Mouse (Mus musculus): ENCODE measurements around the gene Dennd5b. TPM values are rescaled to one million over a fixed set of nuclear protein-coding genes. Genes with fewer than 3 reads are reported as not detected.
"Not testable (repeated sequence)": the region's sequence is repeated elsewhere in the genome, so short reads cannot be mapped to it uniquely, and the experiment has no call there.

The Dennd5b gene
- total RNA-seq, 4 experiments from 2014 or later: 14.9 to 20.7 (median 17.2) TPM

DNA sequence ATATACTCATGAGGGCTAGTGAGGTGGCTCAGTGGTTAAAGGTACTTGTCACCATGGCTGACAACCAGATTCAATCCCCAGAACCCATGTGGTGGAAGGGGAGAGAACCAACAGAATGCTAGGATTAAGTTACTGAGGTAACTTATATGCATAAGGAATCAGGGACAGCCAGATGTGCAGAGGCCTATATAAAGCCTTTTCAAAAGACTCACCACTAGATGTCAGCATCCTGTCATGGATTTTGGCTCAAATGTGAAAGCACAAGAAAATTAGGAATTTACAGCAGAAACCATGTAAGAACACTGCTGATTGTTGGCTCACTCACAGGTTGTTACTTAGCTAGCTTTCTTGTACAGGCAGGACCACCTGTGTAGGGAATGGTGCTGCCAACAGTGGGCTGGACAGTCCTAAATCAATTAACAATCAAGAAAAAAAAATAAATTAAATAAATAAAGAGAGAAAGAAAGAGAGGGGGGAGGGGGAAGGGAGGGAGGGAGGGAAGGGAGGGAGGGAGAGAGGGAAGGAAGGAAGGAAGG lies 90.6 kb downstream of the Dennd5b start:
- DNase-seq (ENCODE audit: low spot score): peak; percentile 19

DNA sequence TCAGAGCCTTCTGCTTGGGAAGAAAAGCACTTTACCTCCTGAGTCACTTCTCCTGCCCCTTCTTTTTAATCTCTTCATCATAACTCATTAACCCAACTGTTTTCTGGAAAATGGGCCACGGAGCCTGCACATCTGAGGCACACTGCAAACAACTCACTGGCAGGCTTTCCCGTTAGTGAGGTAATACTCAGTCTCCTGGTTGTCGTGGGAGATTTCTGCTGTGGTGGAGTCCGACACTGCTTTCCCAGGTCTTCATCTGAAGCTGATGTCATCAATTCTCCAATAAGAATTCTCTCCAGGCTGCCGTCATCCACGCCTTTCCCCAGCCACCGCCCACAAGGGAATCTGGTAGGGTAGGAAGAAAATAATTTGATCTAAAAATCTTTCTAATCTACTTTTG lies 96.5 kb downstream of the Dennd5b start:
- DNase-seq (ENCODE audit: low spot score): no peak

DNA sequence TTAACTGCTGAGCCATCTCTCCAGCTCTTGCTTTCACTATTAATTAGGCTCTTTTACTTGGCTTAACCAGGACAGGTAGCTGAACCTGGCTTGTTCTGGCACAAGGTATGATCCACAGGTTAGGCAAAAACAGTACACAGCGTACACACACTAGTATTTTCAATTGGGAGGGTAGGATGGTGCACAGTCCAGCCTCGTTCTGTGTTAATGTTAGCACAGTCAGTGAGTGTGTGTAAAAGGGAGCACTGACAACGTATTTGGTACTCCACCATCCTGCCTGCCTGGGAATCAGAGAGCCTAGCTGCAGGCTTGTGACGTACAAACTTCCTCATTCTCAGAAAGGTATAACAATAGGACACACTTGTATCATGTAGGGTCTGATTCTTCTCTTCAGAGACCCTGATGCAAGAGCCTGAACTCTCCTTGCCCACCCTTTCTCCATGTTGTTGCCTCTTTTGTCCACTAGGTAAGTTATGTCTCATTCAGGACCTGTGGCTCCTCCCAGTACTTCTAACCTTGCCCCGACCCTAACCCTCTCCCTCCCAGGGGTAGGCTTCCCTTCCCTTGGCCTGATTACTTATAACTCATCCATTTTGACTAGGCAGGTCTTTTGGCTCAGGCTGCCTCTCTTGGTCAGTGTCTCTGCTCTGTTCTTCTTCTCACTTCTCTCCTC lies 107.0 kb downstream of the Dennd5b start:
- no peak for DNase-seq (ENCODE audit: low spot score)

DNA sequence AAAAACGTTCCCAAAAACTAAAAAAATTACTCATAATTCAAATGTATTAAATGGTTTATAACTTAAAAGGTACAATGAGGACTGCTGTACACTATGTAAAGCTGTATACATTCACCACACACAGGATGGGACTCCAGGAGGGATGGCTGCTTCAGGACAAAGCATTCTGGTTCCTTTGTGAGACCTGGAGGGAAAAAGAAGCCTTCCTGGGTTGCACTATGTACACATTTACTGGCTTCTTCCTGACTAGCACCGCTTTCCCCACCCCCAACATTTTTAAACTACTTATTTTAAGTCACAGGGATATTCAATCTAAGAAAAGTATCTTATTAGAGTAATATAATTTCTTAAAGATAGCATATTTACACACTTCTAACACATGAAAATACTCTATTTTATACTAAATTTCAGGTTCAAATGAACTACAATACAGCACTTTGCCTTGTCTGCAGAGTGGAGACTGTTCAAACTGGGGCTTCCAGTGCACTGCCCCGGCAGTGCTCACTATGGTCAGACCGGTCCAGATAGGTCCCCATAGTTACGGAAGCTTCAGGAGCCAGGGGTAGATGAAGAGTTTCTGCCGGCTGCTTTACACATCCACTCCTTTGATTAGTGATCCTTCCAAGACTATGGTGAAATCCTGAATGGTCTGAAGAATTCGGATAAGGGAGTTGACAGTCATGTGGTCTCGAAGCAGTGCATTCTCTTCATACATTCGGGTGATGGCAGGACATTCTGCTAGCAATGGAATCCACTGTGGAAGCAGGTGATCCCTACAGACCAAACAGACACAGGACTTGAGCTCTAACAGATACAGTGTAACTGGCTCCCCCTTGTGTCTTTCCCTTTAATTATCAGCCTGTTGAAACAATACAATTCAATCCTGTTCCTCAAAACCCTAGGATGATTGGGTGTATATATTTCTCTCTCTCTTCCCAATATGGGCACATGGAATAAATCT lies 108.1 kb downstream of the Dennd5b start:
- no peak for DNase-seq (ENCODE audit: low spot score)

DNA sequence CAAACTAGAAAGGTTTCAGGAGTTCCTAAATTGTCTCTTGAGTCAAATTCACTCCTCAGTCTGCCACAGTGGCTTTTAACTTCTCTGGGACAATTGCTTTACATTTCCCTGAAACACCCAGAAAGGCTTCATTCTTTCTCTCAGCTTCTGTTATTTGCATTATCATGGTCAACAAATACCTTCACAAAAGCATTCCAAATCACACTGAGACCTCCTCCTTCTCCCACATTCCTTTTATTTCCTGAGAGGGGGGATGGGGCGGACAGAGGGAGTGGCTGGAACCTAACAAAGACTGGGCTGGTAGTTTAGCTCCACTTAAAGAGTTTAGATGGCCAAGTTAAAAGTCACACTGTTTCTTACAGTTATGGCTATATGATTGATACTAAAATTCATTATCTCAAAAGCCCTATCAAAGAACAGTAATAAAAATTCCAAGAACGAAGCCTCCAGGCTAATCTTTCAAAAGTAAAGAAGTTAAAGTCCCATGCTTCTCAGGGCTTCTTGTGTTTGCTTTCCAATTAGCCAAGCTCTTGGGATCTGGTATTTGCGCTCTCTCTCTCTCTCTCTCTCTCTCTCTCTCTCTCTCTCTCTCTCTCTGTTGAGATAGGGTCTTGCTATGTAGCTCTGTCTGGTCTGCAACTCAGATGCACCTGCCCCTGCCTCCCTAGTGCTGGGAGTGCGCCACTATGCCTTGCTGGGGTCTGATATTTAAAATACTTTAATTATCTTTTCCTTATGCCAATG lies 108.9 kb downstream of the Dennd5b start:
- DNase-seq (ENCODE audit: low spot score): no peak

DNA sequence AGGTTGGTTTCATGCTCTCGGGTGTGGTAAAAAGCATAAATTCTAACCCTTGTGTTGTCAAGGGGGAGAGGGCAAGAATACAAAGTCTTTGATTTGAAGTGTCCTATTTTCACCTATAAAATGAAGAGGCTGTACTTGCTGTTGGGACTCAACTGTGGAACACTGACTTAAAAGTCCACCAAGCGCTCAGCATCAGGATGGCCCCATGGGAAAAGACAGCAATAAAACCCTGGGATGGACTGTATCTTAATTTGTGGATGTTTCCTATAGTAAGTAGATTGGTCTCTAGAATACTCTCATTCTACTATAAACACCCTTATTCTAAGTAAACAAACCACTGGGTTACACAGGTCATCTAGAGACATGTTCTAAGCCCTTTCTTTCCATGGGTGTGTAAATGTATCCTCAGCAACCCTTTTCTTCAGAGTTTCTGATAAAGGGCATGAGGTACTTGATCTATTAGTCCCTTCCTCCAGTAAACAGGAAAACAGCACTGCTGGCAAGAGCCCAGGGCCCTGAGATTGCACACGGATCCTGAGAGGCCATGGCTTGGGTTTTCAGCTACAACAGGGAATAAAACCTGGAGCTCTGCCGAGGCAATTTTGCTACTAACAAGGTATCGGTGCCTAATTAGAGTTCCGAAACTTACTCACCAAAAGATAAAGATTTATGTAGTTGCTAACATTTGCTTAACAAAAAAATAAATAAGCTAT lies 109.7 kb downstream of the Dennd5b start:
- no peak for DNase-seq (ENCODE audit: low spot score)

DNA sequence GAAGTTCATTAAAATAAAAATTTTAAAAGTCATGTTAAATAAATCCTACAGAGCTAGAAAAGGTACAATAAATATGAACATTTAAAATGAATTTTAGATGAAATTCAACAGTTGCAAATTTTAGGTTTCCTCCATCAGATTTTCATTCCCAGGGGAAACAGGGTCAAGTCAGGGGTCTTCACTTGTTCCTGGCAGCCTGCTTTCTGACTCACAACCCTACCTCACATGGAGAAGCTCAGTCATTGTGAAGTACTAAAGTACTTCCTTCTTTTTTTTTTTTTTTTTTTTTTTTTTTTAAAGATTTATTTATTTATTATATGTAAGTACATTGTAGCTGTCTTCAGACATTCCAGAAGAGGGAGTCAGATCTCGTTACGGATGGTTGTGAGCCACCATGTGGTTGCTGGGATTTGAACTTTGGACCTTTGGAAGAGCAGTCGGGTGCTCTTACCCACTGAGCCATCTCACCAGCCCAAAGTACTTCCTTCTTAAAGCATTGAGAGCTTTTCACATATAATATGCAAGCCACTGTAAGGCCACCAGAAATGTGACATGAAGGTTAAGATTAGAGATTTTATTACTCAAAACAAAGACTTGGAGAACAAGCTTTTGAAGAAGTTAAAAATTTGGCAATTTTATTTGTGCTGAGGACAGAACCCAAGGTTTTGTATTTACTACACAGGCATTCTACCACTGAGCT lies 111.5 kb downstream of the Dennd5b start:
- DNase-seq (ENCODE audit: low spot score): not testable (repeated sequence)

DNA sequence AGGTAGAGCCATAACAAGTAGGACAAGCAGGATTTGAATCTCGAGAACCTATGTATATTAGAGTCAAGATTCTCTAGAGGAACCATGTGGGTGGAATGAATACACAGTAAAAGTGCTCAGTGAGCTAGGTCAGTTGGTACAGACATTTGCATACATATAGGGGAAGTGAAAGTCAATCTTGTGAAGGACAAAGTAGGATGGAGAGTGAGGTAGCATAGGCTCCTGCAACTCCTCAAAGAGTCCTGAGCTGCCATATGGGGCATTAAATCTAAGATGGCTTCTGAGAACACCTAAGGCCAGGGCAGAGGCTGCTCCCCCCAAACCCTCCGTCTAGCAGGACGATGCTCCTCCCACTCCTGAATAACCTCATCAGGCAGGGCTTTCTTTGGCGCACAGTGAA lies 115.5 kb downstream of the Dennd5b start:
- no peak for DNase-seq (ENCODE audit: low spot score)

DNA sequence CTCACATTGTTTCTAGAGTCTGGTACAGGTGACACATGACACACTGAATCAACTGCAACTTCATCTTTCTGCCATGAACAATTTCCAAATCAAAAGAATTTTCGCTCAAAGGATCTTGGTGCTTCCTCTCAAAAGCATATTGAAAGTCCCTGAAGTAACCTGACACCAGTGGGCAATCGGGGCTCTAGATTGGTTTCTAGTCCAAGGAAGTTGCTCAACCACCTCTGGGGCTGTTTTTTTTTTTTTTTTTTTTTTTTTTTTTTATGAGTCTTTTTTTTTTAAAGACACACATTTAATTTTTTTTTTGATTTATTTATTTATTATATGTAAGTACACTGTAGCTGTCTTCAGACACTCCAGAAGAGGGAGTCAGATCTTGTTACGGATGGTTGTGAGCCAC lies 121.0 kb downstream of the Dennd5b start:
- no peak for DNase-seq (ENCODE audit: low spot score)

DNA sequence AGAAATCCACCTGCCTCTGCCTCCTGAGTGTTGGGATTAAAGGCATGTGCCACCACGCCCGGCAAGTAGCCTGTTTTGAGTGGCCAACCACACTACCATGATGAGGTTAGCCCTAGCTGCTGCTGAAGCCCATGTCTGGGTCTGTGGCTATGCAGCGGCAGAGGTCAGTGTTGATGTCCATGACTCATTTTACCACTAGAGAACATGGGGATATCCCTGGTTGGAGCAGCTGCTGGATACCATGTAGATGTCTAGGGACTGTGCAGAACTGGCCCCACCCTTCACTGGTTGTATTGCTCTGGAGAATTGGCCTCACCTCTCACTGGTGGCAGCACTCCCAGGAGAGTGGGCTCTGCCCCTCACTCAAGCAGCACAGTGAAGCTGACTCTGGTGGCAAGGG lies 126.4 kb downstream of the Dennd5b start:
- DNase-seq (ENCODE audit: low spot score): no peak

DNA sequence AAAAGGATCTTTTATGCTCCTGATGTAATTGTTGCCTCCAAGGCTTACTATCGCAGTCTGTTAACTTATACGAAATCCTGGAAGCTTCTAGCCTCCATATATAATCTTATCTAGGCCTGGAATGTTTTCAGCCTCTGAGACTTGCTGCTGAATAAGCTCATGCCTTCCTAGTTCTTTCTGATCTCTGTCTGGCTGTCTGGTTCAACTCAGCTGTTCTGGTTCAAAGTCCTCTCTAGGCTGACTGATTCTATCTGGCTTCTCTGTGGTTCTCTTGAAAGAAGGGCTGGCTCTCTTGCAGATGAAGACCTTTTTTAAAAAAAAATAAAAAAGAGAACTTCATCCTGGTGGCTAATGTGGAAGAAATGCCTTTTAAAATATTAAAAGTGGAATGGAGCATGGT lies 128.6 kb downstream of the Dennd5b start:
- no peak for DNase-seq (ENCODE audit: low spot score)

DNA sequence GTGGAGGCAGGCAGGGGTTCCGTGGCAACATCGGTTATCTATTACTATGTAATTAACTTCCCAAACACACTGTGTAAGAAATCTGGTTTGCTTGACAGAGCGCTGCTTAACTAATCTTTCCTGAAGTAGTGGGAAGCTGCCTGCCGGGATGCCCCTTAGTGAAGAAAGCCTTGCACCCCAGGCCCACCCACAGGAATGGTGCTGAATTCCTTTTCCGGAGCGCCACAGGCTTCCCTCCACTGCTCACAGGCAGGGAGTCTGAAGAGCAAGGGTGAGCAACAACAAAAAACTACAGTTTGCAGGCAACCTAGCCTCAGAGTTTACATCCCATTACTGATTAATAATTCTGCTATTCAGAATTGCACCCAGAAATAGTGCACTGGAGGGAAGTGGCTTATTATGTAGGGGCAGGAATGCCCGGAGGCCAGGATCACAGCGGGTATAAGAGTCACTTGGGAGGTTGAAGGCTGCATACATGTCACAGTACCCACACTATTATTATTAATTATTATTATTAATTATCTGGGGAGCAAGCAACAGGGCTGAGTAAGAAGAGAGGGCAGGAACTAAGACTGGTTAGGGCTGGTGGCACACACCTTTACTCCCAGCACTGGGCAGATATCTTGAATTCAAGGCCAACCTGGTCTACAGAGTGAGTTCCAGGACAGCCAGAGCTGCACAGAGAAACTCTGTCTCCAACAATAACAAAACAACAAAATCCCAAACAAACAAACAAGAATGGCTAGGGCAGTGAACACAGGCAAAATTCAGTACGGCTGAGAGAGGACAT lies 129.2 kb downstream of the Dennd5b start:
- no peak for DNase-seq (ENCODE audit: low spot score)

DNA sequence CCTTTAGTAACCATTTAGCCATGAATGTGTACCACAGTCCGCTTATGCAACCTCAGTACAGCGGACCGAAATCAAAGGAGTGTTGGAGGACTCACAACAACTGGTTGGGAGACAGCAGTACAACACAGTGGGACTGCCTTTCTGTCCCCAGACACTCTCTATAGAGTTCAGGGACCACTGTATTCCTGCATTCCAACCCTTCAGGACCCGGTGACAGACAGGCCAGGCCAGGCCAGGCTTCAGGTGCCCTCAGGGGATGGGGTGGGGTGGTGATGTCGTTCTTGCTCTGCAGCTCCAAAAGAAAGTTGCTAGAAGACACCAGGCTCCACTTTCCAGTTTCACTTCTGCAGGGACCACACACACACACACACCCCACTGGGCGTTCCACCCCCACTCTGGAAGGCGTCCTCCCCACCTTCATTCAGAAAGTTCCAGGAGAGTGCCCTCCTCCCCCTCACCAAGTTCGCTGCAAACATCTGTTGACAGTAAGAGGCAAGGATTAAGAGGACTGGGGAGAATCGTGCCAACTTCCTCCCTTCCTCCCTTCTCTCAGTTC lies 130.0 kb downstream of the Dennd5b start:
- no peak for DNase-seq (ENCODE audit: low spot score)

DNA sequence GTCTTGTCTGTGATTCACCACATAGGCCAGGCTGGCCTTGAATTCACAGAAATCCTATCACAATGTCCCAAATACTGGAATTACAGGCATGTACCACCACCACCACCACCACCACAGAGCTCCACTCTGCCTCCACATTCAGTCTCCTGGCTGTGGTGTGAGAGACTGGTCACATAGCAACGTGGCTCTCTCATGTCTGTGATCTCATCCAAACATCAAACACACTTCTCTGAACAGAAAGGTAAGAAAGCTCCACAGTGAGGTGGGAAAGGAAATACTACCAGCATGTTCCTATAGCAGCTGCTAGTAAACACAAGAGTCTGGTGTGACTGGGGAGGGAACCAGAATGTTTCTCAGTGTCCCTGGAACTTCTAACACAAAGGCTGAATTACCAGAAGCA lies 140.2 kb downstream of the Dennd5b start:
- no peak for DNase-seq (ENCODE audit: low spot score)

DNA sequence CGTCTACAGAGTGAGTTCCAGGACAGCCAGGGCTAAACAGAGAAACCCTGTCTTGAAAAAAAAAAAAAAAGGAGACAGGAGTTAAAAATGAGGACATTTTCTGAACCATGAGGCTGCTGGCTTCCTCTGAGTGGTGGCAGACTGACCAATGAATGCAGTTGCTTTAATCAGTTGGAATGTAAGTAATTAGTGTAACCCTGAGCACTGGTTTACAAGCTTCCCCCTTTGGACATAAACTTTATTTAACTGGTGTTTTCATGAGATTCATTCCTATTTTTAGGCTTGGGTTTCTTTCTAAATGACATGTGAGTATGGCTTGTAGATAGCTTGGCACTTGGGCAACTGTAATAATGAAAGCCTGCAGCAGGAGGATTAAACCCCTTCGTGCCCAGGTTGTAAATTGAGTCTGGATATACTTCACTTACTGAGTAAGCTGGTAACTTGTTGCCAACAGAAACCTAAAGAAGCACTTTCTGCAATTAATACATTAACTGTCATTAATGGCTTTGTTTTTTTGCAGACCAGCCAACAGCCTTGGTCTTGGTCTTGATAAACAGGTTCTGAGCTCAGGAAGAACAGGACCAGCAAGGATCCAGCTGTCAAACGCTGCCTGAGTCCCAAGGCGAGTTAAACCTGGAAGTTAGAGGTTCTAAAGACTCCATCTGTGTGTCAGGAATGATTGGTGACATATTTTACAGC lies 141.8 kb downstream of the Dennd5b start:
- no peak for DNase-seq (ENCODE audit: low spot score)

DNA sequence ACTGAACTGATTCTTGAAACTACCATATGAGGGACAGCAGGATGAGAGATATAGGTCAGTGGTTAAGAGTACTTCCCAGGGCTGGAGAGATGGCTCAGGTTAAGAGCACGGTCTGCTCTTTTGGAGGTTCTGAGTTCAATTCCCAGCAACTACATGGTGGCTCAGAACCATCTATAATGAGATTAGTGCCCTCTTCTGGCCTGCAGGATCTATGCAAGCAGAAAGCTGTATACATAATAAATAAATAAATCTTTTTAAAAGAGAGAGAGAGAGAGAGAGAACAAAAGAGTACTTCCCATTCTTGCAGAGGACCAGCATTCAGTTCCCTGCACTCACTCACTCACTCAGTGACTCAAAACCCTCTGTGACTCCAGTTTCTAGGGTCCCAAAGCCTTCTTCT lies 142.8 kb downstream of the Dennd5b start:
- DNase-seq (ENCODE audit: low spot score): no peak

DNA sequence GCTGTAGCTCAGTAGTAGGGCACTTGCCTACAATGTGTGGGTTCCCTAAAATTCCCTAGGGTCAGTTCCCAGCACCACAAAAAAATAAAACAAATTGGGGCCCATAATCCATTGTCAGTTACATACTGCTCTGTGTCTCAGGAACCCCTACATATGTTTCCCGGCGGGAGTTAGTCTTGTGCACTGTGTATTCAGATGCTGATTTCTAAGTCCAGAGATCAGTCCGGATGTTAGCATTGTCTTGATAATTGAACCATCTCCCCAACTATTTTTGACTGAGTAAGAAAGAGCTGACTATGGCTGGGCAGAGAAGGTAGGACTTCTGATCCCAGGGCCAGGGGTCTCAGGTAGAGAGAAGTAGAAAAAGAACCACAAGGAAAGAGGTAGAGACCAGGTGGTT lies 144.4 kb downstream of the Dennd5b start:
- DNase-seq (ENCODE audit: low spot score): no peak

DNA sequence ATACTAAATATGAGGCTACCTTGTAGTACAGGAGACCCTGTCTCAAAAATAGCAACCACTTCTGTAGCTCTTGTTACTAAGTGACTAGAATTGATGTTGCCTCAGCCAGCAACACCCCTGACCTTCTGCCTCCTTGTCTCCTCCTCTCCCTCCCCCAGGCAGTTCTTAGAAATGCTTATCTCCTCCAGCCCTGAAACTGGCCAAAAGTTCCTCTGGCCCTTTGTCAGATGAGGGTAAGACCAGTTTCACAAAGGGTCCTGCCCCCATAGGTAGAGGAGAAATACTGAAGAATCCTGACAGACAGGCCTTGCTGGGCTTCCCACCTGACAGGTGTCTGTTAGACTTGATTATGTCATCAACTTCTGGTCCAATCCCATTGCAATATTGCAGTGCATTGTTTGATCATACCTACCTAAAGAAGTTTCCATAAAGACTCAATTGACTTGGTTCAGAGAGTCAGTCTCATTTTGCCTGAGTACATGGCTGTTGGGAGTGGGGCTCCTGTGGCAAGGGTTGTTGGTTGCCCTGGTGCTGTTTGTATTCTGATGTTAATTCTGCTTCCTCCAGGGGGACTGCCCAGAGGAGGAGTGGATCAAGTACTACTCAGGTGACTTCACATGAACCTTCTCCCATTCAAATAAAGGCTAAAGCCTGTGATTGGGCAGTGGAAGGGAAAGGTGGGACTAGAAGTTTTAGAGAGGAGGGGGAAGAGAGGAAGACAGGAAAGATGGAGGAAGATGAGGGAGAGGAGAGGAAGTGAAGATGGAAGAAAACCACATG lies 145.6 kb downstream of the Dennd5b start:
- DNase-seq (ENCODE audit: low spot score): no peak
